Mouse (Mus musculus) testis, adult 2 months (tissue): ENCODE measurements around the gene Klhl5. TPM values are rescaled to one million over a fixed set of nuclear protein-coding genes. Genes with fewer than 3 reads are reported as not detected.
A peak's percentile ranks its signal among the peaks of the same experiment; 100 is the strongest.

Experiments
- H3K27ac ChIP-seq: fragments of 200-500 bp; 2 replicates; pipeline ENCODE4 v1.5.1; 2012; ENCODE audit warnings: low read depth, low read length; ENCODE audit not compliant: control insufficient read depth, insufficient read depth
- H3K27me3 ChIP-seq: fragments of 200-500 bp; 2 replicates; pipeline ENCODE4 v1.6.1; 2012; ENCODE audit warnings: mild to moderate bottlenecking, low read length, moderate library complexity; ENCODE audit not compliant: control insufficient read depth, insufficient read depth
- H3K36me3 ChIP-seq: fragments of 200-500 bp; 2 replicates; pipeline ENCODE4 v1.6.1; 2012; ENCODE audit warnings: mild to moderate bottlenecking, low read length; ENCODE audit not compliant: control insufficient read depth, insufficient read depth
- H3K4me1 ChIP-seq: fragments of 200-500 bp; 2 replicates; pipeline ENCODE4 v1.6.1; 2012; ENCODE audit warnings: low read length; ENCODE audit not compliant: control insufficient read depth, insufficient read depth
- H3K4me3 ChIP-seq: fragments of 200-500 bp; 2 replicates; pipeline ENCODE4 v1.5.1; 2012; ENCODE audit warnings: low read depth, mild to moderate bottlenecking, low read length, moderate library complexity, mixed read lengths; ENCODE audit not compliant: control insufficient read depth
- CTCF ChIP-seq: fragments of 200-500 bp; IDR thresholded peaks from 2 replicates; pipeline ENCODE4 v1.5.1; 2012; ENCODE audit warnings: low read depth, mild to moderate bottlenecking, inconsistent platforms, low read length, moderate library complexity; ENCODE audit not compliant: control insufficient read depth, insufficient read depth, insufficient replicate concordance
- POLR2A ChIP-seq: fragments of 200-500 bp; IDR thresholded peaks from 2 replicates; pipeline ENCODE4 v1.6.1; 2012; ENCODE audit warnings: low read depth, mild to moderate bottlenecking, inconsistent platforms, low read length, moderate library complexity; ENCODE audit not compliant: control insufficient read depth
- polyA plus RNA-seq: library from polyadenylated mRNA; depleted of rRNA; stranded (reverse); fragments of >200 nt; gene quantifications from 2 replicates; pipeline ENCODE4 v1.2.3, GENCODE M21; 2012

Gene Klhl5
- polyA plus RNA-seq, 1 experiment, result 13.2 TPM

GRCm38 (mm10) chr5:65146749-65147148 is 39.4 kb downstream of the Klhl5 start:
- H3K36me3 ChIP-seq, result no peaks in the 10 kb centered on the region

DNA sequence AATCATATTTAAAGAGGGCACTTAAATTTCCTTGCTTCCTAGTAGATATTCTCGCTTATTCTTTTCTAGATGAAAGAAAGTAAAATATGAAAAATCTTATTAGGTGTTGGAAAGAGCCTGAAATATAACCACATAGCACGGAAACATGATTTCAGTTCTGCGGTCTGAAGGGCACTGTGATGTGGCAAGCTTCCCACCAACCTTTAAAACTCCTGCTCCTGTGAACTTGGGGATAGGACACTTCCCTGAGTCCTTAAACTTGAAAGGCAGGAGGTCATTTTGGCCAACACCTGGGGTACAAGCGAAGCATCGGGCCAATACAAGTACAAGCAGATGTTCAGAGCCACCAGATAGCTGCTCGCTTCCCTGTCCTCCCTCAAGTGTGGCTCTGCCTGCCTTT is 42.4 kb downstream of the Klhl5 start:
- no peaks in the 10 kb centered on the region for H3K27me3 ChIP-seq
- H3K27ac ChIP-seq, result no peak overlapping the region
- H3K4me3 ChIP-seq, result no peak overlapping the region
- TF ChIP-seq POLR2A (no peak), CTCF (no peak)
- H3K4me1 ChIP-seq, result peaks cover 4% of the 10 kb centered on the region; the same call in 1 of the 2 replicates
- H3K36me3 ChIP-seq, result no peaks in the 10 kb centered on the region

More at GRCm38 (mm10) chr5:65146749-65147148, 39.4 kb downstream of the Klhl5 start:
- no peaks in the 10 kb centered on the region for H3K27me3 ChIP-seq
- H3K4me1 ChIP-seq, result peaks cover 3% of the 10 kb centered on the region; the same call in 1 of the 2 replicates
- TF ChIP-seq CTCF, result no peak
- no peak for TF ChIP-seq POLR2A
- H3K4me3 ChIP-seq, result no peak overlapping the region
- no peak overlapping the region for H3K27ac ChIP-seq

DNA sequence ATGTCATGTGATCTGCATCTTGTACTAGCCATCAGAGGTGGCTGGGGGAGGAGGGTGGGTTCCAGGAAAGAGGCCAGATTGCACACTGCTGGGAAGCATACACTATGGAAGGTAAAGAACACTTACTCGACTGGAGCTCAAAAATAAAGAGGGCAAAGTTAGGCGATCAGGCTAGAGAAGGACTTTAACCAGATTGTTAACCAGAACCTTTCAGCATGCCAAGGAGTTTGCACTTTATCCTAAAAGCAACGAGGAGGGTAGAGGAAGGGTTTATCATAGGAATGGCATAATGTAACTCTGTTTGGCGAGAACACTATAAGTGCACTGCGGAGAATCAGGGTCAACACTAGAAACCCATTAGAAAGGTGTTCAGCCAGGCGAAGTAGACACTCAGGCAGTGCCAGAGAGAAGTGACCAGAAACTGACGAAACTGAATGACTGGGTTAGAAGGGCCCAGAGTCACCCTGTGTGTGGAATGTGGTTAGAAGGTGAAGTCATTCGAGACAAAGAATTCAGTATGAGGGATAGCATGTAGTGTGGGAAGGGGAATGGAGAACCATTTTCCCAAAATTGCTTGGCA is 43.1 kb downstream of the Klhl5 start:
- H3K4me3 ChIP-seq, result no peak overlapping the region
- no peak for TF ChIP-seq POLR2A
- no peak for TF ChIP-seq CTCF
- no peak overlapping the region for H3K27ac ChIP-seq
- no peaks in the 10 kb centered on the region for H3K36me3 ChIP-seq
- peaks cover 4% of the 10 kb centered on the region; the same call in 1 of the 2 replicates for H3K4me1 ChIP-seq
- H3K27me3 ChIP-seq, result no peaks in the 10 kb centered on the region

GRCm38 (mm10) chr5:65151276-65151675 is 43.9 kb downstream of the Klhl5 start:
- no peaks in the 10 kb centered on the region for H3K36me3 ChIP-seq
- TF ChIP-seq CTCF, result no peak
- TF ChIP-seq POLR2A, result no peak

DNA sequence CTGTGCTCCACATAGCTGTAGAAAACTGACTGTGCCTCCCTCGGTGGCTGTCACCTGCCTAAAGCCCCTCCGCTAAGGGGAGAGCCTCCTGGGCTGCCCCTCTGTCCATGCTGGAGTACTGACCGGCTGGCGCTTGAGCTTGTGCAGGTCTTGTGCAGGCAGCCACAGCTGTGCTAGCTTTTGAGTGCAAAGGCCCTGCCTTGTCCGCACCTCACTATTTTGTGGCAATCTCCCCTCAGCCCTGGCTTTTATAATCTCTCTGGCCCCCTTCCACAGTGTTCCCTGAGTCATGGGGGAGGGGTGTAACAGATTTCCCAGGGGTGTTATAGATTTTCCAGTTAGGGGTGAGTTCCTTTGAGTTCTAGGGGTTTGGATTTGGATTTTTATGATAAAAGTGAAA is 44.4 kb downstream of the Klhl5 start:
- Histone ChIP-seq H3K27ac (no peak overlapping the region), H3K36me3 (no peaks in the 10 kb centered on the region), H3K27me3 (no peaks in the 10 kb centered on the region), H3K4me1 (peaks cover 4% of the 10 kb centered on the region; the same call in 1 of the 2 replicates), H3K4me3 (no peak overlapping the region)
- TF ChIP-seq POLR2A, result no peak
- TF ChIP-seq CTCF, result no peak

More at GRCm38 (mm10) chr5:65151276-65151675, 43.9 kb downstream of the Klhl5 start:
- Histone ChIP-seq H3K27me3 (no peaks in the 10 kb centered on the region), H3K27ac (no peak overlapping the region), H3K4me3 (no peak overlapping the region), H3K4me1 (peaks cover 4% of the 10 kb centered on the region; the same call in 1 of the 2 replicates)

DNA sequence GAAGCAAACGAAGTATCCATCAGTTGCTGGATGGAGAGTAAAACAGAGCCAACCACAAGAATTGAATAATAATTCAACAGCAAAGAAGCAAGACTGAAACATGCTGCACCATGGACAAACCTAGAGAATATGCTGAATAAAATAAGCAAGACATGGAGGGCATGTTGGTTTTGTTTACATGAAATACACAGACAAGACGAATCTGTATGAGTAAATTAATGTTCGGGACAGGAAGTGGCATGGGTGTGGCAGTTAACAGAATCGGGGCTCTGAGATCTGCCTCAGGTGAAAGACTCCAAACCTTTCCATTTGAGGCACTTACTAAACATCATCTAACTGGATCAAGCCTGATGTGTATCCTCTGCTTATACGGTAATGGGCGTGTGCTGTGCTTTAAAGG is 46.9 kb downstream of the Klhl5 start:
- H3K27me3 ChIP-seq, result no peaks in the 10 kb centered on the region
- H3K4me1 ChIP-seq, result peaks cover 11% of the 10 kb centered on the region
- TF ChIP-seq POLR2A, result no peak
- no peak for TF ChIP-seq CTCF
- no peaks in the 10 kb centered on the region for H3K36me3 ChIP-seq
- no peak overlapping the region for H3K27ac ChIP-seq
- no peak overlapping the region for H3K4me3 ChIP-seq

- TF ChIP-seq CTCF, result peak; percentile 92; the same call in 1 of the 2 replicates
- no peak for TF ChIP-seq POLR2A
These were observed 49.5 kb downstream of the Klhl5 start for GRCm38 (mm10) chr5:65156853-65157252.

More at GRCm38 (mm10) chr5:65156853-65157252, 49.5 kb downstream of the Klhl5 start:
- H3K36me3 ChIP-seq, result no peaks in the 10 kb centered on the region
- H3K27me3 ChIP-seq, result no peaks in the 10 kb centered on the region
- peaks cover 7% of the 10 kb centered on the region for H3K4me1 ChIP-seq
- H3K4me3 ChIP-seq, result no peak overlapping the region
- H3K27ac ChIP-seq, result no peak overlapping the region
